Mouse (Mus musculus) thymus, postnatal 10 days (tissue): ENCODE results near the gene Zbtb8os.
"Not testable (repeated sequence)": the region's sequence is repeated elsewhere in the genome, so short reads cannot be mapped to it uniquely, and the experiment has no call there.

ENCODE experiments used
- DNase-seq, 2 experiments: peaks; one replicate each; pipeline ENCODE4 v3.0.0; 2021; ENCODE audit warnings: low spot score in 2 of 2

Zbtb8os gene

DNA sequence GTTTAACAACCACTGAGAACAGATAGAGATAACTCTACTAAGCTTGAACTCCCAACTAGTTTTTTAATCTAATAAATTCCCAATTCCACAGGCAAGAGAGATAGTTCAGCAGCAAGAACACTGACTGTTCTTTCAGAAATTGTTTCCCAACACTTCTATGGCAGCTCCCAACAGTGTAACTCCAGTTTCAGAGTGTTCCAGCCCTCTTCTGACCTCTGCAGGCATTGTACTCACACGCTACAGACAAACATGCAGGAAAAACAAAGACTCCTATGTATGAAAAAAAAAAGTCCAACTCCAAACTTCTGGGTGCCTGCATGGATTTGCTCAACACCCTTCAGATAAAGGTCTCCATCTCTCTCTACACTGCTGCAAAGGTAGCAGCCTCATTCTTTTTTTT, 2.6 kb upstream of the Zbtb8os start:
- DNase-seq, result no peak

DNA sequence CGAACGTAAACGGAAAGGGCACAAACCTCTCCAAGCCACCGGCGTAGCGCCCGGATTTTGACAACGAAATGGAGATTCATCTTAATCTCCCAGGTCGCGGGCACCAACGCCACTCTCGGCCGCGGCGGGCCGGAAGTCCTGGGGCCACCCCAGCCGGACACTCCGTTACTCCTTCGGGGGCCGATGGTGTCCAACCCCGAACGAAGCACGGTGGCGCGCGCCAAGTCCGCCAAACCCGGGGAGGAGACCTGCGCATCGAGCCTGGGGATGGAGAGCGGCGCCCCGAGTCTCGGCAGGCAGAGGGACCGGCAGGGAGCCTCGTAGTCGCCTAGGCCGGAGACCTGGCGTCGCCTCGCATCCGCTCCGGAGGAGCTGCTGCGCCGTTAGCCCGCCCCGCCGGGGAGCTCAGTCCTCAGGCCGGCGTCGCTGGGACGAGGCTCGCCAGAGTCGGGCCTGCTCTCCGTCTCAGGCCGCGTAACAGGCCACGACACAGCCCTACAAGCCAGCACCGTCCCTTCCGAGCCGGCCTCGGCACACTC, 749 bp upstream of the Zbtb8os start:
- no peak for DNase-seq

DNA sequence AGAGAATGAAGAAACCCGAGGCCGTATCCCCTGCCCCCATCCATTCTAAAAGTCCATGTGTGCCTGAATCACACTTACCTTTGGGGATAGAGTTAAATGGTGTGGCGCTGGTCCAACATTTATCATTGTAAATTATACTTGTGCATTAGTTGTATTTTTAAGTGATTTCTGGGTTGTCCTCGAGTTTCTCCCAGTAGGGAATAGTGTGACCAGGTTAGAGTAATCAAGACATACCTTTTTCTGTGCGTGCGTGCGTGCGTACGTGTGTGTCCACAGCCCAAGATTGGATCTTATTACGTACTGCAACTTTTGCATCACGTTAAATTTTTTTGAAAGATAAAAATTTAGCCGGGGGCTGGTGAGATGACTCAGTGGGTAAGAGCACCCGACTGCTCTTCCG, 796 bp downstream of the Zbtb8os start:
- DNase-seq, result no peak

DNA sequence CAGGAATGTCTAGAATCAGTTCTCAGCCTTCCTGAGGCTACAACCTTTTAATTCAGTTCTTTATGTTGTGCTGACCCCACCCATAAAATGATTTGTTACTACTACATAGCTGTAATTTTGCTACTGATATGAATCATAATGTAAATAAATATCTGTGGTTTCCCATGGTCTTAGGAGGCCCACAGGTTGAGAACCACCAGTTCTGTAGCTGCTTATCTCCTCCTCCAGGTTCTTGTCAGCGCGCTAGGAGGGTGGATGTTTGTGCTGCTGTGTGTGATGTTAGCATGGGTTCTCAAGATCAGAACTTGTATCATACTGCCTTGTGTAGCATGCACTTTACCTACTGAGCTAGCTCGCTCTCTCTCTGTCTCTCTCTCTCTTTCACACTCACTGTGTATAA, 4.2 kb downstream of the Zbtb8os start:
- no peak for DNase-seq

DNA sequence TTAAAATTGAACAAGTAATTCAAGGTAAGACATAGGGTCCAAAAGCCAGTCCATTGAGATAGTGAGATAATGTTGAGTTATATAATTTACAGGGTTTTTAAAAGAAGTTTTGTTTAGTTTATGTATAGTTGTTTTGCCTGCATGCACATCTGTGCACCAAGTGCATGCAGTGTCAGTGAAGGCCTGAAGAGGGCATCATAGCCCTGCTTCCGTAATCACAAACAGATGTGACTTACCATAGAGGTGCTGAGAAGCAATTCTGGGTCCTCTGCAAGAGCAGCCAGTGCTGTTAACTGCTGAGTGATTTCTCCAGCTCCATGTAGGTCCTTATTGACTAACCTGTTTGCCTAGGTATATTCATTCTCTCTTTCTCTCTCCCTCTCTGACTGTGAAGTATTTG, 6.4 kb downstream of the Zbtb8os start:
- no peak for DNase-seq

DNA sequence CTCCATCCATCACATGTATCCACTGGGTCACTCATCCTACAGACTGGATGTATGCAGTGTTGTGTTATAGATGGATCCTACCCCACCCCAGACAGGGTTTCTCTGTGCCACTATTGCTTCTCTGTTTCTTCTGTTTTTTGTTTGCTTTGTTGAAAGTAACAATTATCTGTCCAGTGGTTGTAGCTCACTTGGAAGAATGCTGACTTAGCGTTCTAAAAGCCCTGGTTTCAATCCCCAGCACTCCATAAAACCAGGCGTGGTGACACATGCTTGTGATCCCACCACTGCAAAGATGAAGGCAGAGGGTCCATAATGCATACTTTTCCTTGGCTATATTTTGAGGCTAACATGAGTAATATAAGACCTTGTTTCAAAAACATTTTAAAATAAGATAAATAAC, 7.2 kb downstream of the Zbtb8os start:
- DNase-seq, result no peak

DNA sequence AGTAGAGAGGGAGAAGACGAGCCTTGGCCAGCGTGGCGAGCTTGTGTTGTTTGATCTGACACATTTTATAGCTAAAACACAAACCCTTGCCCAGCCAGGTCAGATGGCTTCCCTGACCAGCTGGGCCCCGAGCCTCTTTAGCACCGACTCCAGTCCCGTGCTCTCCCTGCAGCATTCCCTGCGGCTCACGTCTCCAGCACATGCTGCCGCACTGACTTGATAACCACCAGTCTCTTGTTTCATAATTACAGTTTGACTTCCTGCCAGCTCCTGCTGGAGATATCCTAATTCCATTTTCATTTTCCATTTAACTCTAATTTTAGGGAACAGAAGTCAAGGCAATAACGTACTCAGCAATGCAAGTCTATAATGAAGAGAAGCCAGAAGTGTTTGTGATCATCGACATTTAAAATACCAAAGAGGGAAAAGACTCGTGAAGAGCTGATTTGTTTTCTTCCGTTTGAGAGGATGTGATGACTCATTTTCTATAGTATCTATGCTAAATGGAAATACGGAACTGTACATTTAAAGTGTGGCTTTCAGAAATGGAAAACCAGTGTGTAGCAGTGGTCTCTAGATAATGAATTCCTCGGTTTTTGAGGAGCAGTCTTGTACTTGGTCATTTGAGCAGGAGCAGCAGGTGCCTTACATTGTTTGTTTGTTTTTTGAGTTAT, 11.1 kb downstream of the Zbtb8os start:
- no peak for DNase-seq

DNA sequence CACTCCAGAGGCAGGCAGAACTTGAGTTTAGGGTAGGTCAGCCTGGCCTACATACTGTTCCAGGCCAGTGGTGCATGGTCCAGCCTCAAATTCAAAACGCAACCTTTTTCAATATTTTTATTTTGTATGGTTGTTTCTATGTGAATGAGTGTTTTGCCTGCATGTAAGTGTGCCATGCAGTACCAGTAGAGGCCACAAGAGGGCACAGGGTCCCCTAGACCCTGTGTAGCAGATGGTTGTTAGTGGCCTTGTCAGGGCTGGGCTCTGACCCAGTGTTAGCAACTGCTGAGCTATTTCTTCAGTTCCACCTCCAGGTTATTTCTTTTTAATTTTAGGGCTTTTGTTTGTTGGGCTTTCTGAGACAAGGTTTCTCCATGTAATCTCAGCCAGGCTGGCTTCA, 15.1 kb downstream of the Zbtb8os start:
- peak; percentile 49 to 82 for DNase-seq

DNA sequence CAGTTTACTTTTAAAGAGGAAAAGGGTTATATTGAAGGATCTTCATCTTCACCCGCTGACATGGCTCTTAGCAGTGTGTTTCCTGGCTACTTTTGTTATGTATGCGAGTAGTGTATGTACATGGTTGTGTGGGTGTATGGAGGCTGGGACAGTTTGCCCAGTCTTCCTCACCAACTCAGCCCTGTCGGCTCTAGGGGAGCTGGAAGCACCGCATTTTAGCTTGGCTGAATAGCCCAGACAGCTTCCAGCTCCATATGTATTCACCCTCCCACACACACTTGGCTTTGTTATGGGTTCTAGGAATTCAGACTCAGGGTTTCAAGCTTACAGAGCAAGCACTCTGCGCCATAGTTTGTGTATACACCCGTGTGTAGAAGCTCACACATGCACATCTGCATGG, 15.6 kb downstream of the Zbtb8os start:
- DNase-seq, result no peak

DNA sequence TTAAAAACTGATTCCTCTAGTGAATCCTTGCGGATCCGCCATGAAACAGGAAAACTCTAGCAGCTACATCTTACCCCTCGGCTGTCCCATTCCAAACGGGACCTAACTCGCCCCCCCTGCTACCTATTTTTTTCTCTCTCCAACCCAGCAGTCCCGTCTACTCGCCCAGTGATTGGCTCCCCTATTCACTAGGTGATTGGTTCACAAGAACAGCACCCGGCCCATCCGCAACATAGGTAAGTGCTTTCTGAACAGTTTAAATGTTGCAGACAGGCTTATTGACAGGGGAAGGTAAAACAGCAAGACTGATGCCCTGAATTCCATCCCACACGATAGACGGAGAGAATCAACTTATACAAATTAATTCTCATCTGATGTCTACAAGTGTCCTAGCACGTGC, 17.7 kb downstream of the Zbtb8os start:
- DNase-seq, result no peak

DNA sequence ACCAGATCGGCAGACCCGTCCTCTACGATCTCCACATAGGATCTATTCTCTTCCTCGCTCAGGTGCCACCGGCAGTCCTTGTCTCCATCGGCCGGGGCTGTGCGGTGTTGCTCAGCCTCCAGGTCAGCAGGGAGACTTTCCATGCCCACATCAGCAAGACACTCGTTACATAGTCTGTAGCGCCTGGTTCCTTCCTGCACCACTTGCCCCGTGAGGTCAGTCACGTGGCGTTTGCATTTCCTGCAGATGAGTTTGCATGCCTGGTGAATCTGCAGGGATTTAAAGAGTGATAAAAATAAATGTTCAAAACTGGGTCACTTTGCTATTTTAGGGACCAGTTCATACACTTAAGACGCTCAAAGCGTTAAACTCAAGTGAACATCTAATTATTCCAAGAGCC, 18.7 kb downstream of the Zbtb8os start:
- DNase-seq, result peak in 1 of 2 experiments; percentile 14

DNA sequence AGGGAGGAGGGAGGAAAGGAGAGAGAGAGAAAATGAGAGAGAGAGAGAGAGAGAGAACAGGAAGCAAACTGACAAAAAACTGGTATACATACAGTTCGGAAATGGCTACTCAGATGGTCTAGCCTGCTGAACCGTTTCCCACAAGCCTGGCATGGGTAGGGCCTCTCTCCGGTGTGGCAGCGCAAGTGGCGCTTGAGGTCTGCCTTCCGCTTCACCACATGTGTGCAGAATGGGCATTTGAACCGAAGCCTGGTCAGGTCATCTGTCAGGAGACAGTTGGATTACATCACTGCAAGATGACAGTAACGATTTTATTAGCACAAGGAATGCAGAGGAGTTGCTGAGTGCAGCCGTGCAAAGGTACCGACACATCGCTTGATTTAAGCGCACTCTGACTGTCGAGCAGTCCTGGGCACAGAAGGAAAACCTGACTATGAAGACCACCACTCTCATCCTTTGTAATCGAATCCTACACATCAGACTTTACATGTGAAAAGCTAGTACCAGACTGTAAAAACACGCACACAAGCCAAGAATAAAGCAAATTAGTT, 22.2 kb downstream of the Zbtb8os start:
- DNase-seq, result no peak

DNA sequence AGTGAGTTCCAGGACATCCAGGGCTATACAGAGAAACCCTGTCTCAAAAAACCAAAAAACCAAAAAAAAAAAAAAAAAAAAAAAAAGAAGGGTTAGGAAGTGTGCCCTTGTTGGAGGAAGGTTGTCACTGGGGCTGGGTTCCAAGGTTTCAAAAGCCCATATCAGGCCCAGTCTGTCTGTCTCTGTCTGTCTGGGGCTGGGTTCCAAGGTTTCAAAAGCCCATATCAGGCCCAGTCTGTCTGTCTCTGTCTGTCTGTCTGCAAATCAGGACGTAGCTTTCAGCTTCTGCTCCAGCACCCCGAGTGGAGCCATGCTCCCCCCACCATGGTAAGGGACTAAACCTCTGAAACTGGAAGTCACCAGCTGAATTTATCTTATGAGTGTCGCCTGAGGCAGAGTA, 26.7 kb downstream of the Zbtb8os start:
- DNase-seq, result not testable (repeated sequence)

DNA sequence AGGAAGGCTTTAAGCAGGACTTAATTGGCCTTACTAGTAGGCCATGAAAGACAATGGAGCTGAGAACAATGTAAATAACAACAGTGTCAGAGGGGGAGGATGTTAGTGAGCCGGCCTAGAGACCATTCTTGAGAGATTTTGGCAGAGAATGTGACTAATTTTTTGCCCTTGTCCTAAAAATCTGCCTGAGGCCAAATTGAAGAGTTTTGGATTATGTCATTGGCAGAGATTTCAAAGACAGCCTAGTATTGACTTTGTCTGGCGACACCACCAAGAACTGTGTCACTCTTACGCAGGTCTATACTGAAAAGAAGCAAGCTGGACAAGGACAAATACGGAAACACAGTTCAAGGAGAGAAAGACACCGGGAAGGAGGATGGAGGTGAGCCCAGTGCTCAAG, 27.3 kb downstream of the Zbtb8os start:
- DNase-seq, result no peak

DNA sequence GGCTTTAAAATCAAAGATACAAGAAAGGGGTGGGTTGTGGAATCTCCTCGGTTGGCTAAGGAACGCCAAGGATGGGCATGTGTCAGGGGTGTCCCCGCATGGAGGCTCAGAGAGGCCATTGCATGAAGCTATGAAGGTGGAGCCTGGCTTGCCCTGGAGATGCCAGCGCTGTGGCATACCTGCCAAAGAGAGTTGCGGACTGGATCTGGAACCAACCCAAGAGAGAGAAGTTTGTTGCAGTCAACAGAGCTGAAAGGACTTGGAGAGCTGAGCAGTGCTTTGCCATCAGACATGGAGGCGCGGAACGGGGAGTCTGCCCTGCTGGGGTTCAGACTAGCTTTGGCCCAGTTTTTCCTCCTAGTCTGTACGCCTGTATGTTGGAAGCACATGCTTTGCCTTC, 28.0 kb downstream of the Zbtb8os start:
- no peak for DNase-seq

DNA sequence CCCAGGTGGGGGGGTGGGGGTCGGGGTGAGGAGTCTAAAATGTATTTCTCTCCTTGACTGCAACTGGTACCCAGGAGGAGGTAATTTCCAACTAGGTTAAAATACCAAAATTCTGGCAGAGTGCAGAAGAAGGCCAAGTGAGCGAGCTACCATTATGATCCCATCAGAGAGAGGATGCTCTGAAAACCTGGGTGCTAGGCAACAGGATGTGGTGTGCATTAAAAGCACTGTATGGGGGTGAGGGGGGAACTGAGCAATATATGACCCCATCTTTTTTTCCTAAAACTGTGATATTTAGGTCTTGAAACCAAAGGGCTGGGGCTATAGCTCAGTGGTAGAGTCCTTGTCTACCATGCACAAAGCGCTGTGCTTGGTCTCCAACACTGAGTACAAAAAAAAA, 28.9 kb downstream of the Zbtb8os start:
- no peak for DNase-seq

DNA sequence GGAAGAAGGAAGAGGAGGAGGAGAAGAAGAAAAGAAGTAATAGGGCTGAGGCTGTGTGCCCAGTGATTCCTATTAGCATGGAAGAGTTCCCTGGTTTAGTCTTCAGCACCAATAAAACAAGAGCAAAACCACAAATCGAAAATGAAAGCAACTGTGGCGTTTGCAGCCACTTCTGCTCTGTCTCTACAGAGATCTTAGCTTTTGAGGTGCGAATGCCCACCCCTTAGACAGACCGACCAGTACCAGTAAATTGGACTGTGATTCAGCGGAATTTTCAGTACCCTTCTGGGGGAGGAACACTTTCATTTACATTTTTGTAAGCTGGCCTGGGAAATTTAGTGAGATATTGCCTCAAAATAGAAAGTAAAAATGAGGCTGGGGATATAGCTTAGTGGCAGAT, 29.7 kb downstream of the Zbtb8os start:
- DNase-seq, result peak in 1 of 2 experiments; percentile 13

DNA sequence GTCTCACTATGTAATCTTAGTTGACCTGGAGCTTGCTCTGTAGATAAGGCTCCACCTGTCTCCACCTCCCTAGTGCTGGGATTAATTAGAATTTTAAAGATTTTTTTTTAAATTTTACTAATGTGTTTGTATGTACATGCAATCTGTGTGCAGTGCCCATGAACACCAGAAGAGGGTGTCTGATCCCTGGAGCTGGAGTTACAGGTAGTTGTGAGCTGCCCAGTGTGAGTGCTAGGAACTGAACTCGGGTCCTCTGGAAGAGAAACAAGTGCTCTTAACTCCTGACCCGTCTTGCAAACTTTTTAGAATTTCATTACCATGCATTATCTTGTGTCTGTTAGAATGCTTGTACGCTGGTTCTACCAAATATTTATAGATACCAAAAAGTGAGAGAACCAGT, 35.9 kb downstream of the Zbtb8os start:
- no peak for DNase-seq

DNA sequence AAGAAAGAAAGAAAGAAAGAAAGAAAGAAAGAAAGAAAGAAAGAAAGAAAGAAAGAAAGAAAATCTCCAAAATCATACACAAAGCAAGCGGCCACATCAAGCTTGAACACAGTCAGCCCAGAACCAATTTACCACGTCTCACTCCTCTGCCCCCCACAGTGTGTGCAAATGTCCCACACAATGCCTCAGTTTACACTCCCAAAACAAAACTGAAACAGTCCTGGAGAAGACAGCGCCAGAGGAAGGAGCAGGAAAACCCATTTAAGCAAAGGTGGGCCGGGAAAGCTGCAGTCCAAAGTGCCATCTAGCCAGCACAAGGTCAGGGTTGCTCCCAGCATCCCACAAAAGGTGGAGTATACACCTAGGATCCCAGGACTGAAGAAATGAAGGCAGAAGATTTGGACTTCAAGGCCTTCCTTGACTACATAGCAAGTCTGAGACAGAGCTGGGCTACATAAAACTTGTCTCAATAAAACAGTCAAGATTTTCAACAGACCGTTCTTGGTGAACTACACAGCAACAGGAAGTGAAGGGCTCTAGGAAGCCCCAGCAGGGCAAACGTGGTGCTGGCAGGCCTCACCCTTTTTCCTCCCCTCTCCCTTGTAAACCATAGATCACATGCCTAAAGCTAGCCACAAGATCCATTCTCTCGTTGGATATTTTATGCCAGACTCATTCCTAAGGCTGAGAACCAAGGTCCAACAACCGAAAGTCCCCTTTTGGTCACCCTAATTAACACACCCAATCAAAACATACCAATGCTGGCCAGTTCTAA, 37.9 kb downstream of the Zbtb8os start:
- no peak for DNase-seq

DNA sequence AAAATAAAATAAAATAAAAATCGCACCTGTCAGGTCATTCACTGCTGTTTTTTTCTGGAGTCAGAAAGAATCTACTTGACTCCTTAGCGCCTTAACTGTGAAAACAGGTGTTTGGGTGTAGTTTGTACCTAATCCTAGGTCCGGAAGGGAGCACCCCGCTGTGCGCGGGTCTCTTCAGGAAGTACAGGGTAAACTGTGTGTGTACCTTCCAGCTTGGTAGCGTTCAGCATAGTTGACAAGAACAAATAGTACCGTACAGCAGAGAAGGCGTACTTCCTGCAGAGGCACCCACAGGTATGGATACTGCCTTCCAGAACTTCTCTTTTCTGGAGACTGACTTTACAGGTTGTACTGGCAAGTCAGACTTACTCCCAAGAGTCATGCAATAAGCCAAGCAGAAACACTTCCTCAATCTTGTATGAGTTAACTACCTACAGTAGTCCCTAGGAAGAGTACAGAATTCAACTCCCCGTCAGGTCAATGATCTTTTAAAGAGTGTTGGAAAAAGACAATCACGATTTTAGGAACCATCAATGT, 38.8 kb downstream of the Zbtb8os start:
- DNase-seq, result no peak

DNA sequence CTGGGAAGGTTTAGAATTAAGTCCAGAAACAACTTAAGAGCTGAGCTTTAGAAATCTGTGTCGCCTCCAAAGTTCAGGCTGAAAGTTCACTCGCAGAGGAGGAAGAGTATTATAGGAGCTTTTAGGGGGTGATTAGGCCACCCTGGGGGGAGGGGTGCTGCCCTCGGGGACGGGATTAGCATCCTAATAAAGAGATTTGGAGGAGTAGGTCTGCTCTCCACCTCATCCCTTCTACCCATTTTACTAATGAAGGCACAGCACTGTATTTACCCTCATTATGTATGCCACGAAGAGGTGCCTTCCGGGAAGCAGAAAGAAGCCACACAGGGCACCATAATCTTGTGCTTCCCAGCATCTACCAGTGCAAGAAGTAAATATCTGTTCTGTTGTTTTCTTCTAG, 39.5 kb downstream of the Zbtb8os start:
- no peak for DNase-seq

DNA sequence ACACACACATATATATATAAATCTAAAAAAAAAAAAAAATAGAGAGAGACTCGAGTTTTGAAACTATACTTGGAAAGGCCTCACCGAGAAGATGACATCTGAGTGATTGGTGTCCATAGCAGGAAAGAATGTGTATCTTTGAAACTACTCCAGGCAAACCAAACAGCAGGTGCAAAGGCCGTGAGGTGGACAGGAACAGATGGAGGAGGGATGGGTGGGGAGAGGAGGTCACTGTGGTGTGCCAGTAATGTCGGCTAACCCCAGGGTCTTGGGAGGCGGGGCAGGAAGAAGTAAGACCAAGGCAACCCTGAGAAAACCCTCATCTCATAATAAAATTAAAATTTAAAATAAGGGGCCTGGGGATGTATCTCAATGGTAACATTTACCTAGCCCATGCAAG, 40.3 kb downstream of the Zbtb8os start:
- no peak for DNase-seq
